Mouse (Mus musculus): Measurements from ENCODE around the gene Zbtb20.

Zbtb20 gene

DNA sequence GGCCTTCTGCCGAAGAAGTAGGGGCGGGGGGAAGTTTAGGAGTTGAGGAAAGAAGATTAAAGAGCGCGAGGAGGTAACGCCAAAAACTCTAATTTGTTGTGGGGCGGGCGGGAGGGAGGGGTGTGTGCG is at the start of gene Zbtb20:
TSS of gene Zbtb20 (plus strand) at position 30 of the 129 bp plus-strand sequence.
- no peak for DNase-seq

GRCm38 (mm10) chr16:42835940-42836339 is 39.7 kb upstream of the Zbtb20 start:
- DNase-seq: no peak

GRCm38 (mm10) chr16:42836404-42837120 is 39.1 kb upstream of the Zbtb20 start:
- DNase-seq: no peak

- no peak for DNase-seq
These were observed 37.5 kb upstream of the Zbtb20 start for GRCm38 (mm10) chr16:42838226-42838625.

DNA sequence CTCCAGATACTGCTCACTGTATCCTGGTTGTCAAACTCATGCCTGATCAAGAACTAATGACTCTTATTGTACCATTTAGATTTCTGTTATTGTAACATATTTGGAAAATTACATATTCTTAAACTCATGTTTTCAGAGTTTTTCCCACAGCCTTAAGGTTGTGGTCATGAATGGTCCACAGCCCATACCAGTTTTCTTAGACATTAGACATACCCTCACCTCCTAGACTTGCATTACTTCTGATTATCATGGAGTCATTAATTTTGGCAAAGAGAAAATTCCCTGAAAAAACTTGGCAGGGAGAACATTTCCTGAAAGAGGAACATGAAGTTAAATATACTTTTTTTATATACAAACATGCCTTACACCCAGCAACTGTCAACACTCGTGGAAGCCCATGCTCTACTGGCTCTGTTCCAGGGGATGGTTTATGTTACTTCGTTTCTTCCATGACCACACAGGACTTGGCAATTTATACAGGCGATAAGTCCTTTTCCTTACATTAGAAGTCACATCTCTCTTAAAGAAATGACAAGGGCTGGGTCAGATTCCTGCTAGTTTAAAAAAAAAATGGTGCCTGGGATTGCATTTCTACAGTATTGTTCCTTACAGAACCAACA is 18.0 kb upstream of the Zbtb20 start:
- DNase-seq: no peak

DNA sequence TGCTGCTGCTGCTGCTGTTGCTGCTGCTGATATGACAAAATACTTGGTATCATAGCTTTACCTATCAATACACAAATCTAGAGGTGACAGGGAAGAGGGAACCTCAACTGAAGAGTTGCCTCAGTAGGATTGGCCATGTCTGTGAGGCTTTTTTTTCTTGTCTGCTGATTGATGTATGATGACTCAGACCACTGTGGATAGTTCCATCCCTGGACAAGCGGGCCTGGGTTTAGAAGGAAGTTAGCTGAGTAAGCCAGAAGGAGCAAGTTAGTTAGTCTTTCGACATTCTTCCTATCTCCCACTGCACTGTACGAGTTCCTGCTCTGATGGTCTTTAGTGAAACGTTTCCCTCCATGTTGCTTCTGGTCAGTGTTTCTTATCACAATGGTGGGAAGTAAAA is 16.4 kb upstream of the Zbtb20 start:
- DNase-seq: no peak

DNA sequence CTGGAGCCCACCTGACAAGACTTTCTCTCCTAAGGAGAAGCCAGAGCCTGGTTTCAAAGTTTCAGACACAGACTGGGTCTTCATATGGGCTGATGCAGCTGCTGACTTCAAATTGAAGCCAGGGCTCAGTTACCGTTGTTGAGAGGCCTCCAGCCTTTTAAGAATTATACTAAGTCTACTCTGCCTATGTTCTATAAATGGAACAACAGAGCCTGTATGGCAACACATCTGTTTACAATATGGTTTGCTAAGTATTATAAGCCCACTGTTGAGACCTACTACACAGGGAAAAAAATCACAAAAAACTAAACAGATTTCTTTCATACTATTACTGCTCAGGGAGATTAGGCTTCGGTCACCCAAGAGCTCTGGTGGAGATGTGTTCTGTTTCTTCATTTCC is 12.4 kb upstream of the Zbtb20 start:
- DNase-seq: no peak

DNA sequence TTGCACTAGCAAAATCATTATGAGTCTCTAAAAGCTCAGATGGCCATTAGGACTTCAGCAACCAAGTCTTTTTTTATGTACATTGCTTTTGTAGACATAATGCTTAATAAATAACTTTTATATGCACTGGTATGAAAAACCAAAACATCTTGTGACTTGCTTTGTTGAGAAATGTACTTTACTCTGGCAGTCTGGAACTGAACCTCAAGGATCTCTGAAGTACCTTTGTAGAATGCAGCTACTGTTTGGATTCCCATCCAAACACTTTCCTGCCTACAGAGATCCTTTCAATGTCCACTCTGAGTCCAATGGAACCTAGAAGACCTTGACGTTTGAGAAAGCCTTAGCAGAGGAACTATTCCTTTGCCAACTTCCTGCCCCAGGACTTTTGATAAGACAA is 9.6 kb upstream of the Zbtb20 start:
- peak in 1 of 2 experiments; percentile 15 for DNase-seq

- DNase-seq: no peak
These were observed 3.6 kb upstream of the Zbtb20 start for GRCm38 (mm10) chr16:42872101-42872500.

GRCm38 (mm10) chr16:42873942-42874341 is 1.7 kb upstream of the Zbtb20 start:
- DNase-seq: no peak

DNA sequence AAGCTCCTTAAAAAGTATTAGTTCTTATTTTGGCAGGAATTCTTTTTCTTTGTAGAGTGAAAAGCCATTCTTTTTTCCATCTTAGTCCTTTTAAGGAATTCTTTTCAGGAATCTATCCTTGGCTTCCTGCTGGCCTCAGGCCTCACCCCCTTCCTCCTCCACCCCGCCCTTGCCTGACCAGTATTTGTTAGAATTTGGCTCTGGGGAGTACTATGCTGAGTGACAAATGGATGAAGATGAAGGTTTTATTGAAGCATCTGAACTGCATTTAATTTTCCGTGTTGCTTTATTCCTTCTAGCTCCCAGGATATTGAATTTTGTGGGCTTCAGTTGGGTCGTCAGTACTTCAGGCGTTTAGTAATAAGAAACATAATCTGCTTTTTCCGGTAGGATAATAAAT is 1.2 kb upstream of the Zbtb20 start:
- peak; percentile 66 to 71 for DNase-seq

DNA sequence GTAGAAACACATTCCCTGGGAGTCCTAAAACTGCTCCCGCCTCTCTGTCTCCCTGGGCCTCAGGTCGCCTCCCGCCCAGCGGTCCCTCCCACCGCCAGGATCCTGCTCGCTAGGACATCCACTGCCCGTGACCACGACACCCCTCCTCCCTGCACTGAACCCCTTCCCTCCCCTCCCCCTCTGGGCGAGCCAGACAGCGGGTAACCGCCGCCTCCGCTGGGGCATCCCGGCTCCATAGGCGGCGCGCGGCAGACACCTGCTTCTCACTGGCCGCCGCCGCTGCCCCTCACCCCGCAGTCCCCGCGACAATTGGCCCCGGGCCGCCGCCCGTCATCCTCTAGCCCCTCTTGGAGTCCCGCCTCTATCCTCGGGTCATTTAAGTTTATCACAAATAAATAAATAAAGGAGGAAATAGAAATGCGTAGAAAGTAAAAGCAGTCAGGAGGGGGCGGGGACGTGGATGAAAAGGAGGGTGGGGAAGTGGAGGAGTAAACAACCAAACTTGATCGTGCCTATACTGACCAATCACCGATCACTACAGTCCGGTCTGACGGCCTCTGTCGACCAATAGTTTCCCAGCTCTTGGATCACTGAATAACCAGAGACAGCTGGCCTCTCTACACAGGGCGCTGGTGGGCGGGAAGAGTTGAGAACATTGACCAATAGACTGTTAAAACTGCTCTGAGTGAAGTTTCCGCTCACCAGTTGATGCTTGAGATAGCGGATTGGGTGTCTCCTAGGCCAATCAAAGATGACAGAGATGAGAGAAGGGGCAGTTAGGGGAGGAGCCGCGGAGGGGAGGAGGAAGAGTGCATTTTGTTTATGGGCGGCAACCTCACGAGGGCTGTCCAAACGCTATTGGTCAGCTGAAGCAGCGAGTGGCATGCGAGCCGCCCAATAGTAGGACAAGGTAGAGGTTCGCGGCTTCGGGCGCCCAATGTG is 500 bp upstream of the Zbtb20 start:
- peak; percentile 99 to 100 for DNase-seq

DNA sequence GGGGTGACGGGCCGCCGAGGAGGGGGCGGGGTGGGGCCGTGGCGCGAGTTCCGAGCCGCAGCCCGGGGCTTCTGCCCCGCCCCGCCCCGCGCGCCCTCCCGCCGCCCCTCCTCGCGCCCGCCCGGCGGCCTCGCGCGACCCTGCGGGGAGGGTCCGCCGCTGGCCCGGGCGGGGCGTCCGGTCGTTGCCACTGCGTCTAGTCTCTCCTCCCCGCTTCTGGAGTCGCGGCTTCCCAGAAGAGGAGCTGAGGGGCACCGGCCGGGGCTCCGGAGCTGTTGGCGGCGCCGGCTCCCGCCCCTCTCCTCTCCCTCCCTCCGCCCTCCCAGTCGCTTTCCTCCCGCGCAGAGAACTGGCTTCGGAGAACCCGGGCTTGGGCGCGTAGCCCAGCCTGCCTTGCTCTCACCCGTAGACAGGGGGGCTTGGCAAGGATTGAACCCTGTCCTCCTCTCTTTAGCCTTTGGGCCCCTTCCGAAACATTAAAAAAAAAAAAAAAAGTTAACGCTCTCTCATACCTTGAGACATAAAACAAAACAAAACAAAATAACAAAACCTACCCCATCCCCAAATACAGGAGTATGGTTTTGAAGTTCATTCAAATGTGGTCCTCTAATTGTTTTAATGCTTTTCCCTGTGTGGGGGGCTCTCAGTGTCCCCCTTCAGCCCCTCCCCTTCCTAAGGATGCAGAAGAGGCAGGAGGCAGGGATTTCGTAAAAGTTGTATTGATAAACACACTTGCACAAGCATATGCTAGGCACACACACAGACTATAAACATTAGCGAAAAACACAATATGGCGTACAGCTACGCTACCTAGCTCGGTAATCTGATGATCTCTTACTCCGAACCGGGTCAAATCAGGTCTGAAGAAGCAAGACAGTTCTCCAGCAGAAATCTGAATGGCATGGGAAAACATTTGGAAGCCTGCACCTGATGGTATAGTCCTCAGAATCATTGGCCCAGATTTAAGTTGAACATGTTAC is 630 bp downstream of the Zbtb20 start:
- DNase-seq: peak; percentile 79 to 84

DNA sequence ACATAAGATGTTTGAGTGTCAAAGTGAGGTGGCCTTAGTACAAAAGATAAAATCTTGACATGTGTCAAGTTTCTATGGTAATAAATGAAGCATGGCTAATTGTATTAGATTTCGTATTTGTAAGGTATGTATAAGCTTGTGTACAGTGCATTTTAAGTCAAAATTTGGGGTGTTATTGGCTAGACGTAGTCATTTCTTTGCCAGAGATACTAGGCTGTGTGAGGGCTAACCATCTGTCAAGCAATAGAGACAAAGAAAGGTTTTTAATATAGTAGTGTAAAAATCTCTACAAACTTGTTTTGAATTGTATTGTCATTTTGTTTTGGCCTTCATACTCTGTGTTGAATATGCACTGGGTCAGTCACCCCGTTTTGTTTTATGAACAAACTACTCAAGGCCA is 4.4 kb downstream of the Zbtb20 start:
- no peak for DNase-seq

GRCm38 (mm10) chr16:42885538-42885937 is 9.9 kb downstream of the Zbtb20 start:
- DNase-seq: peak in 1 of 2 experiments; percentile 33

DNA sequence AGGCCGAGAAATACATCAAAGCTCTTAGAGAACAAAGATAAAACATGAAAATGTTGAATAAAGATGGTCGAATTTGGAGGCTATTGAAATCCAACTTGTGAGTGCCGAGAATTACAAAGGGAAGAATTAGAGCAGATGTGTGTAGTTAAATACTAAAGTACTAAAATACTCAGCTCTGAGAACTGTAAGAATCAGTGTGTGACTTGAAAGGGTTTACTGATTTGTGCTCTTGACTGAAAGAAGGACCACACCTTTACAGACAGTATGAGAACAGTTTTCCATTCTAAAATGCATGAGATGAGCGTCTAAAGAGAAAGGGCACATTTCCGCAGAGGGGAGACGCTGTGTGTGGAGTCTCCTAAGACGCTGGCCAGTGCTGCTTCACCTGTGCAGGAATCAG is 10.3 kb downstream of the Zbtb20 start:
- no peak for DNase-seq

- peak; percentile 40 to 49 for DNase-seq
These were observed 21.5 kb downstream of the Zbtb20 start for GRCm38 (mm10) chr16:42897125-42897693.

- DNase-seq: no peak
These were observed 24.6 kb downstream of the Zbtb20 start for GRCm38 (mm10) chr16:42900328-42900727.

DNA sequence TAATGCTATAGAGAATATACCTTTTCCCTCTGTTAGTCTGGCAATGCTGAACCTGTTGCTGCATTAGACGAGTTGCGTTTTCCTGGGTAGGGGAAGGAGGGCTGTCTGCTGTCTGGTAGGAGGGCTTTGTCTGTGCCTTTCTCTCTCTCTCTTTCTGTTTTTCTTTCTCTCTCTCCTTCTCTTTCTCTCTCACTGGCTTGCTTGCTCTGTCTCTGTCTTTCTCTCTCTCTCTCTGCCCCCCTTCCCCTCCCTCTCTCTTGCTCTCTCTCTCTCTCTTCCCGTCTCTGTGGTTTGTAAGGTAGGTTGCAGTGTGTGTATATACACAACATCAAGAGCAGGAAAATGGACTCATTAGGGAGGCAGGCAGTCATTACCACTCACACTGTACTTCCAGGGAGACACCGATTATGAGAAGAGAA is 31.6 kb downstream of the Zbtb20 start:
- peak; percentile 38 to 69 for DNase-seq

GRCm38 (mm10) chr16:42908381-42908780 is 32.7 kb downstream of the Zbtb20 start:
- no peak for DNase-seq

- no peak for DNase-seq
These were observed 33.2 kb downstream of the Zbtb20 start for GRCm38 (mm10) chr16:42908896-42909295.

GRCm38 (mm10) chr16:42910016-42910415 is 34.3 kb downstream of the Zbtb20 start:
- peak in 1 of 2 experiments; percentile 24 for DNase-seq

Data from lung, adult 18-20 months (tissue).